Mouse (Mus musculus) ES-Bruce4 (cell line): Measurements from ENCODE around the gene Tmem72. TPM values are rescaled to one million over a fixed set of nuclear protein-coding genes. Genes with fewer than 3 reads are reported as not detected.

Experiments
- H3K27ac ChIP-seq: 2 replicates; pipeline ENCODE4 v1.5.1; 2012; ENCODE audit warnings: low read length, inconsistent platforms; ENCODE audit not compliant: insufficient read depth
- H3K27me3 ChIP-seq: 2 replicates; pipeline ENCODE4 v1.6.1; 2012; ENCODE audit warnings: mild to moderate bottlenecking, low read length, inconsistent platforms; ENCODE audit not compliant: control insufficient read depth, poor library complexity, insufficient read depth, severe bottlenecking
- H3K36me3 ChIP-seq: 2 replicates; pipeline ENCODE4 v1.6.1; 2012; ENCODE audit warnings: inconsistent platforms, mild to moderate bottlenecking, low read length, moderate library complexity; ENCODE audit not compliant: control insufficient read depth, poor library complexity, insufficient read depth, severe bottlenecking
- H3K4me1 ChIP-seq: one replicate; pipeline ENCODE4 v1.8.1; 2011; ENCODE audit warnings: low read length; ENCODE audit not compliant: control insufficient read depth, insufficient read depth
- H3K4me3 ChIP-seq: 2 replicates; pipeline ENCODE4 v1.5.1; 2011; ENCODE audit warnings: low read depth, mild to moderate bottlenecking, low read length
- H3K9ac ChIP-seq: 2 replicates; pipeline ENCODE4 v1.6.1; 2012; ENCODE audit warnings: low read depth, mild to moderate bottlenecking, inconsistent platforms; ENCODE audit not compliant: poor library complexity, severe bottlenecking
- H3K9me3 ChIP-seq: replicated peaks from 2 replicates; pipeline ENCODE4 v1.6.1; 2012; ENCODE audit warnings: mild to moderate bottlenecking, low read length, inconsistent platforms; ENCODE audit not compliant: control insufficient read depth, poor library complexity, insufficient read depth, severe bottlenecking
- CTCF ChIP-seq: IDR thresholded peaks from one replicate; pipeline ENCODE4 v1.8.1; 2011; ENCODE audit warnings: low read depth, low read length
- EP300 ChIP-seq: IDR thresholded peaks from 2 replicates; pipeline ENCODE4 v1.6.1; 2011; ENCODE audit warnings: low read depth, low read length; ENCODE audit not compliant: insufficient read depth
- POLR2A ChIP-seq: IDR thresholded peaks from one replicate; pipeline ENCODE4 v1.8.1; 2011; ENCODE audit warnings: low read length; ENCODE audit not compliant: insufficient read depth
- polyA plus RNA-seq: library from polyadenylated mRNA; stranded (reverse); fragments of >200 nt; gene quantifications from 2 replicates; pipeline ENCODE4 v1.2.4, GENCODE M21; 2011; ENCODE audit warnings: low read depth; ENCODE audit not compliant: missing spikeins, insufficient read depth, insufficient read length

Tmem72 gene
- polyA plus RNA-seq, 1 experiment: 0.07 TPM

DNA sequence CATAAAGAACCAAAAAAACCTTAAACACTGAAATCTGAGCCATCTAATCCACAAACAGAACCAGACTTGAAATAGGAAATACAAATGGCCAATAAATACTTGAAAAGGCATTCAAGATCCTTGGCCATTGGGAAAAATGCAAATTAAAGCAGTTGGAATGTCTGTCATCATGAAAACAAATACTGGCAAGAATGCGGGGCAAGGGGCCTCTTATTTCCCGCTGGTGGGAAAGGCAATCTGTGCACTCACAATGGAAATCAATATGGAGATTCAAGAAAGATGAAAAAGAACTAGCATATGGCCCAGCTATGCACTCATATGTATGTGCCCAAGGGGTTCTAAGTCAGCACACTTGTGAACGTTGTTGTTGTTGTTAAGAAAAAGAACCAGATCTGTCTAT lies 49.8 kb downstream of the Tmem72 start:
- no peak overlapping the region for H3K9ac ChIP-seq
- H3K9me3 ChIP-seq: no peaks in the 10 kb centered on the region
- no peak overlapping the region for H3K27ac ChIP-seq
- H3K27me3 ChIP-seq: no peaks in the 10 kb centered on the region
- no peaks in the 10 kb centered on the region for H3K36me3 ChIP-seq
- peaks cover 1% of the 10 kb centered on the region for H3K4me1 ChIP-seq
- H3K4me3 ChIP-seq: no peak overlapping the region
- TF ChIP-seq EP300 (no peak), POLR2A (no peak), CTCF (no peak)

- Histone ChIP-seq H3K36me3 (no peaks in the 10 kb centered on the region), H3K27me3 (no peaks in the 10 kb centered on the region), H3K9me3 (no peaks in the 10 kb centered on the region), H3K9ac (no peak overlapping the region), H3K27ac (no peak overlapping the region), H3K4me3 (no peak overlapping the region), H3K4me1 (peaks cover 1% of the 10 kb centered on the region)
- TF ChIP-seq POLR2A (no peak), CTCF (no peak), EP300 (no peak)
Measured at GRCm38 (mm10) chr6:116666085-116666750, 50.5 kb downstream of the Tmem72 start.

DNA sequence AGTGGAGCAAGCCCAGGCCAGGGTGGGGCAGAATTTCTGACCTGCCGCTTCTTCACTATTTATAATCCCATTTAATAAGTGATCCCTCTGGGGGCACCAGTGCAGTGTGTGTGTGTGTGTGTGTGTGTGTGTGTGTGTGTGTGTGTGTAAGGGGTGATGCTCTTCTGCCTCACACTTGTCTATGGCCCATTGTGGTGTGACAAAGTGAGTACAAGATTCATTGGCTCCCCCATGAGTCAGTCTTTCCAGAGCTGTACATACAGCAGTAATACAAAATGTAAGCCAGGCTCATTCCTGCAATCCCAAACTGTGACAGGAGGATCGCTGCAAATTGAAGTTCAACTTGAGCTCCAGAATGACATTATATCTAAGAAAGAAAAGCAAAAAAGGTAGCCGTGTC lies 51.9 kb downstream of the Tmem72 start:
- Histone ChIP-seq H3K27me3 (no peaks in the 10 kb centered on the region), H3K27ac (no peak overlapping the region), H3K9ac (no peak overlapping the region), H3K9me3 (no peaks in the 10 kb centered on the region), H3K4me3 (no peak overlapping the region), H3K36me3 (no peaks in the 10 kb centered on the region), H3K4me1 (peaks cover 1% of the 10 kb centered on the region)
- TF ChIP-seq CTCF (no peak), EP300 (no peak), POLR2A (no peak)

DNA sequence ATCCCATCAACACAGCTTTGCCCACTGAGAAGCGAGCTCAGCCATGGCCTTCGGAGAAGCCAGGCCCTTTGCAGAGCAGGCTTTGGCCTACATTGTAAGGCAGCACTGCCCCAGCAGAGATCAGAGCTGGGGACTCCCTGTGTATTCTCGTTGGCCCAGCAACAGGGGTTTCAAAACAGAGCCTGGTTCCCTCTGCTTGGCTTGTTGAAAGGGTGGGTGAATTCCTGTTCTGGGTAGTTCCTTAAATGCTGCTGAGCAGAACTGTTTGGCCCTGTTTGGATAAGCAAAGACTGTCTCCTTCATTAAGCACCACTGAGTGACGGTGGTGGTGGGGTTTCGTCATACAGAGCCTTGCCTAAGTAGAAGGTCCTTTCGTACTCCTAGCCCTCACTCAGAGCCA lies 52.7 kb downstream of the Tmem72 start:
- no peak overlapping the region for H3K4me3 ChIP-seq
- H3K9ac ChIP-seq: no peak overlapping the region
- peaks cover 1% of the 10 kb centered on the region for H3K4me1 ChIP-seq
- TF ChIP-seq POLR2A: no peak
- no peak for TF ChIP-seq EP300
- TF ChIP-seq CTCF: no peak
- H3K9me3 ChIP-seq: no peaks in the 10 kb centered on the region
- H3K27me3 ChIP-seq: no peaks in the 10 kb centered on the region
- no peaks in the 10 kb centered on the region for H3K36me3 ChIP-seq
- no peak overlapping the region for H3K27ac ChIP-seq

DNA sequence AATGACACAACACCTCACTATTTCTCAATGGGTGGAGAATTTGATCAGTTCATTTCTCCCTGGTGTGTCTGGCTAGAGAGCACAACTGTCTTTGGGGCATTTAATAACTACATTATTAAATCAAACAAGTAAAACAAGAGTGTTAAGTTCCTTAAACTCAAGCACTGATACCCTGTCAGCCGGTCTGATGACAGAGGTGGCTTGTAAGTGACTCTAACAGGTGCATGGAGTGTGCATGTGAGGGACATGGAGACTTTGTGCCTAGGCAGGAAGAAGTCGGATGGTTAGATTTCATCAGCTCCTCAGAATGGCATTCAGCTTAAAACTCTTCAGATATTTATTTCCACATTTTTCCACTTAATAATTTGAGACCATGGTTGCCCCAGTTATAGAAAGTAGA lies 53.3 kb downstream of the Tmem72 start:
- no peak overlapping the region for H3K27ac ChIP-seq
- TF ChIP-seq POLR2A (no peak), CTCF (no peak), EP300 (no peak)
- no peaks in the 10 kb centered on the region for H3K27me3 ChIP-seq
- H3K4me1 ChIP-seq: no peaks in the 10 kb centered on the region
- H3K4me3 ChIP-seq: no peak overlapping the region
- H3K36me3 ChIP-seq: no peaks in the 10 kb centered on the region
- no peaks in the 10 kb centered on the region for H3K9me3 ChIP-seq
- no peak overlapping the region for H3K9ac ChIP-seq

DNA sequence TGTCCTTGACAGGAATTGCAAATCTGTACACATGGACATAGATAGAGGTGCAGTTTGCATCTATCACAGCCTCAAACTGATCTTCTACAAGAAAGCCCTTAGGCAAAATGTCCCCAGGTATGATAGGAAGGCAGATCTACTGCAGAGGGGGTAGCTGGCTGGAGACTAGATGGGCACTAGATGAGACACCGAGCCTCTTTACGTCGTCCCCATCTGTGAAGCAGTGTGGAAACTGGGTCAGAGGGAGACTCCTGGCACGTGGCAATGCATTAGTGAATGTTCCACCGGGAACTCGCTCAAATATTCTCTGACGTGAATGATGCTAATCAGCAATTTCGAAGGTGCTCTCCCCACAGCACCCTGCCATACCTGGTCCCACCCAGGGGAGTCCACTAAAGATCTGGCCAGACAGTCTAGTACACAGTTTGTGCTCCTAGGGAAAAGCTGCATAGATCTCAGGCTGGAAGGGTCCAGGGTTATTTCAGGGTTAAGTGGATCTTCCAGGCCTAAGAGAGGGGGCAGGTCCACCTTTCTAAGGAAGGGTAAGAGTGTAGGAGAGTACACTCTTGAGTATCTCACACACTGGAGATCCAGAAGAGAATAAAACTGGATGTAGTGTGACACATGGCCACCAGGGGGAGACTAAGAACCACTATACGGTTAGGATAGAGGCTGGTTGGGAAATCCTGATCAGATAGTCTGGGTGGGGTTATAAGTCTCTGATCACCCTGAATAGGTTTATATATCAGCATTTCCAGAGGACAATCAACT lies 62.8 kb downstream of the Tmem72 start:
- no peaks in the 10 kb centered on the region for H3K9me3 ChIP-seq
- no peaks in the 10 kb centered on the region for H3K27me3 ChIP-seq
- no peaks in the 10 kb centered on the region for H3K4me1 ChIP-seq
- TF ChIP-seq POLR2A: no peak
- H3K9ac ChIP-seq: no peak overlapping the region
- H3K27ac ChIP-seq: no peak overlapping the region
- H3K4me3 ChIP-seq: no peak overlapping the region
- no peaks in the 10 kb centered on the region for H3K36me3 ChIP-seq
